Mouse (Mus musculus): Measurements from ENCODE around the gene Vps54.

The Vps54 gene

GRCm38 (mm10) chr11:21339088-21339487 lies 100.0 kb downstream of the Vps54 start:
- no peak for DNase-seq (ENCODE audit: low read depth, low spot score)

- no peak for DNase-seq (ENCODE audit: low read depth, low spot score)
Measured at GRCm38 (mm10) chr11:21343490-21343889, 104.4 kb downstream of the Vps54 start.

DNA sequence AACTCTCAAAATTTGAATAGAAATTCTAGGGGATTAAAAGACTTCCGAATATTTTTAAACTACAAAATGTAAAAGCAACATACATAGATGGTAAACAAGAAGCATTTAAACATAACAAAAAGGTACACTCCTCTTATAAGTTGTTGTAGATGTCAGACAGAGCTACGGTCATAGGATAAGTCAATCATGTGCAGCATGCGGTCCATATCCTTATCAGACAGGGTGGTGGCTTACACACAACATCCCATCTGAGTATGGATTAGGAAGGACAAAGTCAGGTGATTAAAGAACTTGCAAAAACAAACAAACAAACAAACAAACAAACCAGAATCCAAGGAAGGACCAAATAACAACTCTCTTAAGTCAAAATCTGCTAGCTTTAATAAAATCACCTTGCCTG lies 106.9 kb downstream of the Vps54 start:
- DNase-seq (ENCODE audit: low read depth, low spot score) = no peak

DNA sequence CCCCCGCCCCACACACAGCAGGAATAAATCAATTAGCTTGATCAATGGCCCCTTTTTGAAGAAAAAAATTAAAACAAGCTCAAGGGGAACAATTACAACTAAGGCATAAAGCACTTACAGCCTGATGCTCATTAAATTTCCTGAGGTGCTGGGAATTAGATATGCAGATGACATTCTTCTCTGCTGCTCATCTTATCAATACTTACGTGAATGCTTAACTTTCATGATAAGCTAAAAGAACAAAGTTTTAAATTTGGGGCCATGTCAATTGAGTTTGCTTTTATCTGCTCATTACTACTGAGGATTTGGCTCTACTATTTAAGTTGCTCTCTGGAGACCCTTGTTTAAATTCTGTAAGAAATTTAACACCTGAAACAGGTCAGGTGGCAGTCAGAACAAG lies 109.8 kb downstream of the Vps54 start:
- no peak for DNase-seq (ENCODE audit: low read depth, low spot score)

DNA sequence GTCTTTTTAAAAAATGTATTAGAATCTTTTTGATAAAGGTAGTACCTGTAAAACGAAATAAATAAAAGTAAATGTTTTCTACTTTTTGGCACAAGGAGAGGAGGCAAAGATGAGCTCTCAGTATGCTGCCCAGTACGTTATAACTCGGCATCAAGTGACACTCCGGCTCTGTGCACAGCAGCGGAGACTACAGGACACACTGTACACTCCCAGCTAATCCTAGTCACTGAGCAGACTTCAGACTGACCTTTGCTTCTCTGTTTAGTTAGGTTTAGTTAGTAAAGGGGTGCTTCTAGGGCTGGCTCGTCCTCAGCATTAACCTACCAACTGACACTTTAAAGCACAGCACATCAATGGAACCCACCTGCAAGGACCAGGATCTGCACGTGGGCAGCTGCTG lies 112.2 kb downstream of the Vps54 start:
- no peak for DNase-seq (ENCODE audit: low read depth, low spot score)

DNA sequence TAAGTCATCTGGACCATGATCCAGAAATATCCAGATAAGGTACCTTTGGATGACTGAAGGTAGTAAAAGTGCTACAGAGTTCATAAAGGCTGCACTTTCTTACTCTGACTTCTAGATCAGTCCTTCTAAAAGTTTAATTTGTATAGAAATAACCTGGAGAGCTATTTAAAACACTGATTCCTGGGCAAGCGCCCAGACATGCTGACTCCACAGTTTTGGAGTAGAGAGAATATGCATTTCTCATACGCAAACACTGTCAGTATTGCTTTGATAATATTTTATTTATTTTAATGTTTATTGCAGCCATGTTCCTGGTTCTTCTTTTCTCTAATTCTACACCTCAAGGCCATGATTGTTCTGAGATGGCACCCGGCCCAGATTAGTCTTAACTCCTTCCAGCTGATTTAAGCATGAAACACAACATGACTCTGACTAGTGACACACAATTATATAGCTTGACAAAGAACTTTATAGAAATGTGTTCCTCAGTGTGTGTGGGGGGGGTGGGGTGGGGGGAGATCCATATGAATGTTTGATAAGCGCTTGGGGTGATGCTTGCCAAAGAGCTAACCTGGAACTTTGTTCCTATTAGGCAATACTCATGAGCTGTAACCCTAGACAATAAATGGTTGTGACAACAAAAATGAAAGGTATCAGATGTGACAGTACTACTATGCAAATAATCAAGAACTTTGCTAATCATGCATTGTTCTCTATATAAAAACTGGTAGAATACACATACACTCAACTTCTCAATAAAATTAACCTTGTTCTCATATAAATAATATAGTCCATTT lies 124.3 kb downstream of the Vps54 start:
- DNase-seq (ENCODE audit: low read depth, low spot score) = no peak

DNA sequence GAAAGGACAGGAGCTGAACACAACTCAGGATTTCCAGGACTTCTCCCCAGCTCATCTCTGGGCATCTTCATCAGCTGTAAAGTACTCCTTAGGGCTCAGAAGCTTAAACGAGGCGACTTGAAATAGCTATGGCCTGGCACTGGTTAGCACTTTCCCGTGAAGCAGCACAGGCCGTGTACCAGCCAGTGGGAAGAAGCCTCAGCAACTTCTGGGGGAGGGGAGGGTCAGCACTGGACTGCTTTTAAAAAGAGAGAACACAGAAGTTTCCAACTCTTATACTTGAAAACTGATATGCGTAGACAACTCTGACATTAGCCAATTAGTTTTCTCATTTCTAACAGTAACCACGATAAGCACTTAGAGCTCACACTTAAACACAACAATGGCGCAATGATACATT lies 129.4 kb downstream of the Vps54 start:
- DNase-seq (ENCODE audit: low read depth, low spot score) = no peak

DNA sequence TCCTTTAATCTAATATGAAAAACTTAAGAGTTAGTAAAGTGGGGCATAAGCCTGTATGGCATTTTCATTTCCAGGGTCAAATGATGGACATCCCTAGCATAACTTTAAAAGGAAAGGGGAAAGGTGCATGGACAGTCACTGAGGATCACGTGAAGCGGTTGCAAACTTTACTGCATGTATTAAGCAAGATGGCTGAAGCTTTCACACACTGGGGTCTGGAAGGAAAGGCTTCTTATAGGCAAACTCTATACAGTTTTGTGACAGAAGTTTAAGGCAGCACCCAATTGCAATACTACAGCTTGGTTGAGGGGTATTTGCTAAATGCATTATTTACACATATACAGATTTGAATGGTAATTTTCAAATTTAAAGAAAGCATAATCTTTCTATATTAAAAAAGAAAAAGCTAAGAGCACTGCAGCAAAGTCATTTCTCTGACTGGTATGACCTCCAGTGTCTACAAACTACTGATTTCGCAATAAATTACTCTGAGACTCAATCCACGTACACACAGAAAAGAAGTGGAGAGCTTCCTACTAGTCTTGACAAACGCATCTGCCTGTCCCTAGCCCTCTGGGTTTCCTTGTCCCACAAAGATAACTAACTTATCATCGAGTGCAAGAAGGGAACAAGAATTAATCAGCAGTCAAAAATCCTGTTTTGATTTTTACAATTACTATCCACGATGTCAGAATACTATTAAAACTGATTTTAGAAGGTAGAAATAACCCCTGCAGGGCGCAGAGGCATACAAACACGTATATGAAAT lies 130.4 kb downstream of the Vps54 start:
- DNase-seq (ENCODE audit: low read depth, low spot score) = no peak

GRCm38 (mm10) chr11:21370399-21371121 lies 131.5 kb downstream of the Vps54 start:
- DNase-seq (ENCODE audit: low read depth, low spot score) = no peak
